Mouse (Mus musculus): ENCODE measurements around the gene Zbtb8b. TPM values are rescaled to one million over a fixed set of nuclear protein-coding genes. Genes with fewer than 3 reads are reported as not detected.

The Zbtb8b gene
- polyA plus RNA-seq, 1 experiment, result 0.36 TPM

DNA sequence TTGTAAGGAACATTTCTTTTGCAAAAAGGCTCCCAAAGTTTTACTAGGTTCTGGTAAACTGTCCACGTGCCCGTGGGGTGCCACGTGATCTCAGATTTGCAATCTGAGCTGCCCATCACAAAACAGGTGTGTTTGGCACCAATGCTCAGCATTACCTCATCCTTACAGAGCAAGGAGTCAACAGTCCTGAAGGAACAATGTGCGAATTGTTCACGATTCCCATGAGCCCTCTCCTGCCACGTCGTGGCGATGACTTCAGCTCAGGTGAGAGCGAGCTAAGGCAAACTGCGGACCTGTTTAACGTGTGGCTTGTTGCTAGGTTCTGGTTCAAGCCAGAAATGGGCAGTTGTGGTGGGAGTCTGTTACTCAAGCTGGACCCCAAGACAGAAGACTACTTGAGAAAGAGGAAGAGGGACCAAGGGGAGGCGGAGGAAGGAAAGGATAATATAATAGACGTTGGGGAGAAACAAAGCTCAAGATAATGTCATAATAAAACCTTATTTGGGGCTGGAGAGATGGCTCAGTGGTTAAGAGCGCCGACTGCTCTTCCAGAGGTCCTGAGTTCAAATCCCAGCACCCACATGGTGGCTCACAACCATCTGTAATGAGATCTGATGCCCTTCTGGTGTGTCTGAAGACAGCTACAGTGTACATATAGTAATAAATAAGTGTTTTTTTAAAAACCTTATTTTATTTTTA lies 11.0 kb upstream of the Zbtb8b start:
- WGBS, result 82% methylated on average over 15 of the region's 15 CpGs
- TF ChIP-seq POLR2A (IDR thresholded peaks at IDR 0.05; ENCODE audit: control insufficient read depth, extremely low read depth, insufficient read depth, low read length, poor library complexity), result no peak
- no peaks in the 10 kb centered on the region for H3K36me3 ChIP-seq (ENCODE audit: control insufficient read depth, insufficient read depth, low read length)
- H3K4me1 ChIP-seq (replicated peaks; ENCODE audit: control insufficient read depth, insufficient read depth, low read length), result peaks cover 4% of the 10 kb centered on the region; the same call in 1 of the 2 replicates
- H3K27ac ChIP-seq (ENCODE audit: control insufficient read depth, insufficient read depth, low read length), result no peak overlapping the region
- H3K27me3 ChIP-seq (ENCODE audit: control insufficient read depth, insufficient read depth, low read length), result no peaks in the 10 kb centered on the region
- no peak for DNase-seq
- no peak overlapping the region for H3K4me3 ChIP-seq (ENCODE audit: control insufficient read depth, insufficient read depth, low read length)

DNA sequence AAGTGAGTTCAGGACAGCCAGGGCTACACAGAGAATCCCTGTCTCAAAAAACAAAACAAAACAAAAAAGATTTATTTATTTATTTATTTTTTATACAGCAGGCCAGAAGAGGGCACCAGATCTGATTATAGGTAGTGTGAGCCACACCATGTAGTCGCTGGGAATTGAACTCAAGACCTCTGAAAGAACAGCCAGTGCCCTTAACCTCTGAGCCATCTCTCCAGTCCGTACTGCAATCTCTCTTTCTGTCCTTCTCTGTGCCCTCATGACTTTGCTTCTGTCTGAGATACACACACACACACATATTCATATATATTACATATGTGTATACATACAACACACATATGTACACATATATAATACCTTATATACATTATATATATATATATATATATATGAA lies 10.2 kb upstream of the Zbtb8b start:
- no peaks in the 10 kb centered on the region for H3K36me3 ChIP-seq (ENCODE audit: control insufficient read depth, insufficient read depth, low read length)
- WGBS, result 62% methylated on average over 2 of the region's 2 CpGs
- TF ChIP-seq POLR2A (IDR thresholded peaks at IDR 0.05; ENCODE audit: control insufficient read depth, extremely low read depth, insufficient read depth, low read length, poor library complexity), result no peak
- no peak for TF ChIP-seq CTCF (IDR thresholded peaks at IDR 0.05; ENCODE audit: borderline replicate concordance, control insufficient read depth, extremely low read depth, insufficient read depth, low read length, poor library complexity)
- DNase-seq, result no peak
- H3K27me3 ChIP-seq (ENCODE audit: control insufficient read depth, insufficient read depth, low read length), result no peaks in the 10 kb centered on the region
- H3K4me3 ChIP-seq (ENCODE audit: control insufficient read depth, insufficient read depth, low read length), result no peak overlapping the region
- H3K4me1 ChIP-seq (replicated peaks; ENCODE audit: control insufficient read depth, insufficient read depth, low read length), result peaks cover 6% of the 10 kb centered on the region; the same call in 1 of the 2 replicates
- H3K27ac ChIP-seq (ENCODE audit: control insufficient read depth, insufficient read depth, low read length), result no peak overlapping the region

- no peak overlapping the region for H3K4me3 ChIP-seq (ENCODE audit: control insufficient read depth, insufficient read depth, low read length)
- TF ChIP-seq CTCF (IDR thresholded peaks at IDR 0.05; ENCODE audit: borderline replicate concordance, control insufficient read depth, extremely low read depth, insufficient read depth, low read length, poor library complexity) (no peak), POLR2A (IDR thresholded peaks at IDR 0.05; ENCODE audit: control insufficient read depth, extremely low read depth, insufficient read depth, low read length, poor library complexity) (no peak)
- WGBS, result 97% methylated on average over 6 of the region's 6 CpGs
Observed at GRCm38 (mm10) chr4:129448713-129449112, 8.1 kb upstream of the Zbtb8b start.

DNA sequence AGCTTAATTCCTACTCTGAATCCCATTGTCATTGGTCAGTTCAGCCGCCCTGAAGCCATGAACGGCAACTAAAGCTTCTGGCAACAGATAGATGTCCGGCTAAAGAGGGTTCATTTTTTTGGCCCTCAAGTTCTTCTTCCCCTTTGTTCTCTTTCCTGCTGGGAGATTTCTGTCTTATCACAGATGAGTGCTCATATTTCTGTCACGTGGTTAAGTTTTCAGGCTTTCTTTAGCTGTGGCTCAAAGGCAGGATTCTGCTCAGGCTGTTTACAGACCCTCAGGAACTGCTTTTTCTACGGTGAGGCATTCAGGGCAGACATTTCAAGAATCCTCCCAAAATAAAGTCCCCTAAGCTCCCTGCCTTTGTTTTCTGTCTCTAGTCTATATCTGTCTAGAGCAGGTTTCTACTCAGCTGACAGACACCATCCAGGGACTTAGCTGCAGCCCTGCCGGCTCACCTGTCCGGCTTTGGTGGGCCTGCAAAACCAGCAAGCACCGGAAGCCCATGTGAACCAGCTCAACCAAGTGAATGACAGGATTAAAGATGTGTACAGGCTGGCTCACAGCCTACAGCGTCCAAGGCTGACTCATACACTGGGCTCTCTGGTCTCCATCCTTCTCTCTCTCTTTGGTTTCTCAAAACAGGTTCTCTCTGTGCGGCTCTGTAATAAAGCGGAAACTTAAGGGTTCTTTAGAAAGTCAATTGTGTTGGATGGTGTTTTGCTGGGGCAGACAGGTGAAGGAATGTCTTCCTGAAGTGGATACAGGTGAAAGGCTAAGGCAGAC lies 7.3 kb upstream of the Zbtb8b start:
- H3K27me3 ChIP-seq (ENCODE audit: control insufficient read depth, insufficient read depth, low read length), result no peaks in the 10 kb centered on the region
- 84% methylated on average over 11 of the region's 11 CpGs for WGBS
- no peaks in the 10 kb centered on the region for H3K36me3 ChIP-seq (ENCODE audit: control insufficient read depth, insufficient read depth, low read length)
- no peak for DNase-seq
- TF ChIP-seq POLR2A (IDR thresholded peaks at IDR 0.05; ENCODE audit: control insufficient read depth, extremely low read depth, insufficient read depth, low read length, poor library complexity) (no peak), CTCF (IDR thresholded peaks at IDR 0.05; ENCODE audit: borderline replicate concordance, control insufficient read depth, extremely low read depth, insufficient read depth, low read length, poor library complexity) (no peak)
- no peak overlapping the region for H3K27ac ChIP-seq (ENCODE audit: control insufficient read depth, insufficient read depth, low read length)
- no peak overlapping the region for H3K4me3 ChIP-seq (ENCODE audit: control insufficient read depth, insufficient read depth, low read length)
- peaks cover 13% of the 10 kb centered on the region for H3K4me1 ChIP-seq (replicated peaks; ENCODE audit: control insufficient read depth, insufficient read depth, low read length)

More at GRCm38 (mm10) chr4:129448713-129449112, 8.1 kb upstream of the Zbtb8b start:
- Histone ChIP-seq H3K27ac (ENCODE audit: control insufficient read depth, insufficient read depth, low read length) (no peak overlapping the region), H3K4me1 (replicated peaks; ENCODE audit: control insufficient read depth, insufficient read depth, low read length) (peaks cover 13% of the 10 kb centered on the region), H3K27me3 (ENCODE audit: control insufficient read depth, insufficient read depth, low read length) (no peaks in the 10 kb centered on the region), H3K36me3 (ENCODE audit: control insufficient read depth, insufficient read depth, low read length) (no peaks in the 10 kb centered on the region)
- no peak for DNase-seq

DNA sequence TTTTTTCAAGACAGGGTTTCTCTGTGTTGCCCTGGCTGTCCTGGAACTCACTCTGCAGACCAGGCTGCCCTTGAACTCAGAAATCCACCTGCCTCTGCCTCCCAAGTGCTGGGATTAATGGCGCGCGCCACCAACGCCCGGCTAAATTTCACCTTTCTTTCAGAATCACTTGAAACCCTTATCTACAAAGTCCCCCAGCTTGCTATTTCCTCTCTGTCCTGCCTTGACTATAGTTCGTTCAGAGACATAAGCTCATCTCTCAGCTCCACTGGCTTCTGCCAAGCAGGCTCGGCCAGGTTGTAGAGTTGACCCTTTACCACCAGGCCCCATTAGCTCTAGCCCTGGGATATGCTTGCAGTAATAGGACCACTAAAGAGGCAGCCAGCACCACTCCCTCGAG lies 6.7 kb upstream of the Zbtb8b start:
- Histone ChIP-seq H3K36me3 (ENCODE audit: control insufficient read depth, insufficient read depth, low read length) (no peaks in the 10 kb centered on the region), H3K27ac (ENCODE audit: control insufficient read depth, insufficient read depth, low read length) (no peak overlapping the region), H3K27me3 (ENCODE audit: control insufficient read depth, insufficient read depth, low read length) (no peaks in the 10 kb centered on the region), H3K4me3 (ENCODE audit: control insufficient read depth, insufficient read depth, low read length) (no peak overlapping the region), H3K4me1 (replicated peaks; ENCODE audit: control insufficient read depth, insufficient read depth, low read length) (peaks cover 13% of the 10 kb centered on the region)
- no peak for DNase-seq
- TF ChIP-seq CTCF (IDR thresholded peaks at IDR 0.05; ENCODE audit: borderline replicate concordance, control insufficient read depth, extremely low read depth, insufficient read depth, low read length, poor library complexity) (no peak), POLR2A (IDR thresholded peaks at IDR 0.05; ENCODE audit: control insufficient read depth, extremely low read depth, insufficient read depth, low read length, poor library complexity) (no peak)
- WGBS, result 84% methylated on average over 8 of the region's 8 CpGs

GRCm38 (mm10) chr4:129441145-129441544 lies 492 bp upstream of the Zbtb8b start:
- no peak for TF ChIP-seq POLR2A (IDR thresholded peaks at IDR 0.05; ENCODE audit: control insufficient read depth, extremely low read depth, insufficient read depth, low read length, poor library complexity)
- no peak for TF ChIP-seq CTCF (IDR thresholded peaks at IDR 0.05; ENCODE audit: borderline replicate concordance, control insufficient read depth, extremely low read depth, insufficient read depth, low read length, poor library complexity)
- H3K27me3 ChIP-seq (ENCODE audit: control insufficient read depth, insufficient read depth, low read length), result no peaks in the 10 kb centered on the region; the same call in 1 of the 2 replicates
- H3K27ac ChIP-seq (ENCODE audit: control insufficient read depth, insufficient read depth, low read length), result no peak overlapping the region
- H3K4me3 ChIP-seq (ENCODE audit: control insufficient read depth, insufficient read depth, low read length), result no peak overlapping the region
- 35% methylated on average over 6 of the region's 6 CpGs for WGBS
- DNase-seq, result no peak
- H3K4me1 ChIP-seq (replicated peaks; ENCODE audit: control insufficient read depth, insufficient read depth, low read length), result peaks cover 20% of the 10 kb centered on the region
- no peaks in the 10 kb centered on the region for H3K36me3 ChIP-seq (ENCODE audit: control insufficient read depth, insufficient read depth, low read length)
